Mouse (Mus musculus): ENCODE results near the gene 1700129C05Rik. TPM values are rescaled to one million over a fixed set of nuclear protein-coding genes. Genes with fewer than 3 reads are reported as not detected.

The 1700129C05Rik gene
- polyA plus RNA-seq, 1 experiment from 2014 or later, result not detected

Other genes starting within 250 kb of the 1700129C05Rik start
- not detected in 2 replicates for gene Gm5142, start 35.9 kb upstream of the 1700129C05Rik start, polyA plus RNA-seq (2016; fragmentation: Nextera tagmentation; extraction: Ambion mirVana)
- 33.3 TPM in 2 replicates for gene Rcbtb1, start 58.3 kb upstream of the 1700129C05Rik start, polyA plus RNA-seq (2016; fragmentation: Nextera tagmentation; extraction: Ambion mirVana)
- 0.36 TPM in 1 of 2 replicates, not detected in the other for gene Gm6904, start 117.3 kb upstream of the 1700129C05Rik start, polyA plus RNA-seq (2016; fragmentation: Nextera tagmentation; extraction: Ambion mirVana)
- 0.15 TPM in 1 of 2 replicates, not detected in the other for gene Phf11a, start 154.6 kb upstream of the 1700129C05Rik start, polyA plus RNA-seq (2016; fragmentation: Nextera tagmentation; extraction: Ambion mirVana)
- gene Phf11b, start 198.5 kb upstream of the 1700129C05Rik start, polyA plus RNA-seq (2016; fragmentation: Nextera tagmentation; extraction: Ambion mirVana), result 0.33 and 0.45 TPM in 2 replicates
- 0.78 and 0.99 TPM in 2 replicates for gene Phf11d, start 222.6 kb upstream of the 1700129C05Rik start, polyA plus RNA-seq (2016; fragmentation: Nextera tagmentation; extraction: Ambion mirVana)

Measured in heart, embryonic 12.5 days (tissue).